Mouse (Mus musculus) heart, adult 8-10 months (tissue): ENCODE data around the gene Gtf2a1l. TPM values are rescaled to one million over a fixed set of nuclear protein-coding genes. Genes with fewer than 3 reads are reported as not detected.

Source experiments
- total RNA-seq, 4 experiments: library from RNA; stranded (reverse); gene quantifications; 2 replicates each; pipeline ENCODE4 v1.2.4; 2022

Gtf2a1l gene
- total RNA-seq, 4 experiments from 2014 or later: not detected

Other genes with a start within 250 kb of the Gtf2a1l start
- gene Foxn2, start 227.9 kb upstream of the Gtf2a1l start, total RNA-seq: 1 to 10 TPM; 6.7 to 7.8 (median 6.9) TPM
- gene Ppp1r21, start 138.5 kb upstream of the Gtf2a1l start, total RNA-seq: 10 to 100 TPM in 1 of 4 experiments, 1 to 10 TPM in 3; 6.3 to 11.3 (median 9.1) TPM
- gene Ston1, start 71.0 kb upstream of the Gtf2a1l start, total RNA-seq: 10 to 100 TPM; 15.0 to 20.7 (median 18.0) TPM
- gene Lhcgr, start 123.3 kb downstream of the Gtf2a1l start, total RNA-seq: not detected